Mouse (Mus musculus): ENCODE results near the gene 2410015M20Rik. TPM values are rescaled to one million over a fixed set of nuclear protein-coding genes. Genes with fewer than 3 reads are reported as not detected.
"Not testable (repeated sequence)": the region's sequence is repeated elsewhere in the genome, so short reads cannot be mapped to it uniquely, and the experiment has no call there.

Gene 2410015M20Rik
- total RNA-seq, 2 experiments from 2014 or later = 143 to 147 TPM

GRCm38 (mm10) chr17:56613893-56614292, 4.3 kb upstream of the 2410015M20Rik start:
- DNase-seq (ENCODE audit: low spot score in 2 of 2) = not testable (repeated sequence)

GRCm38 (mm10) chr17:56613236-56613844, 3.8 kb upstream of the 2410015M20Rik start, which contains the start of gene Rpl36:
TSS of gene Rpl36 (plus strand) at chr17:56613416.
- peak; percentile 95 to 99 for DNase-seq (ENCODE audit: low spot score in 2 of 2)

- DNase-seq (ENCODE audit: low spot score in 2 of 2) = not testable (repeated sequence)
These were observed 3.0 kb upstream of the 2410015M20Rik start for GRCm38 (mm10) chr17:56612565-56612939.

GRCm38 (mm10) chr17:56611861-56612564, 2.4 kb upstream of the 2410015M20Rik start:
- DNase-seq (ENCODE audit: low spot score in 2 of 2) = no peak

- DNase-seq (ENCODE audit: low spot score in 2 of 2) = no peak
These were observed 1.8 kb upstream of the 2410015M20Rik start for GRCm38 (mm10) chr17:56611323-56611722.

GRCm38 (mm10) chr17:56608699-56609098, 872 bp downstream of the 2410015M20Rik start:
- DNase-seq (ENCODE audit: low spot score in 2 of 2) = no peak

- DNase-seq (ENCODE audit: low spot score in 2 of 2) = no peak
These were observed 2.0 kb downstream of the 2410015M20Rik start for GRCm38 (mm10) chr17:56607521-56608062.

GRCm38 (mm10) chr17:56605431-56605830, 4.1 kb downstream of the 2410015M20Rik start:
- no peak for DNase-seq (ENCODE audit: low spot score in 2 of 2)

- no peak for DNase-seq (ENCODE audit: low spot score in 2 of 2)
These were observed 5.1 kb downstream of the 2410015M20Rik start for GRCm38 (mm10) chr17:56604422-56604821.

GRCm38 (mm10) chr17:56604070-56604380, 5.5 kb downstream of the 2410015M20Rik start:
- no peak for DNase-seq (ENCODE audit: low spot score in 2 of 2)

GRCm38 (mm10) chr17:56603186-56604069, 6.1 kb downstream of the 2410015M20Rik start:
- DNase-seq (ENCODE audit: low spot score in 2 of 2) = no peak

GRCm38 (mm10) chr17:56593527-56594271, 15.9 kb downstream of the 2410015M20Rik start:
- no peak for DNase-seq (ENCODE audit: low spot score in 2 of 2)

- DNase-seq (ENCODE audit: low spot score in 2 of 2) = no peak
These were observed 17.0 kb downstream of the 2410015M20Rik start for GRCm38 (mm10) chr17:56592553-56592952.

GRCm38 (mm10) chr17:56588921-56589320, 20.6 kb downstream of the 2410015M20Rik start:
- no peak for DNase-seq (ENCODE audit: low spot score in 2 of 2)

GRCm38 (mm10) chr17:56587773-56588172, 21.8 kb downstream of the 2410015M20Rik start:
- no peak for DNase-seq (ENCODE audit: low spot score in 2 of 2)

GRCm38 (mm10) chr17:56585171-56585821, 24.3 kb downstream of the 2410015M20Rik start:
- DNase-seq (ENCODE audit: low spot score in 2 of 2) = no peak

GRCm38 (mm10) chr17:56584257-56585130, 25.1 kb downstream of the 2410015M20Rik start, which contains the start of the genes Safb2 and Safb:
TSS of gene Safb2 (minus strand) at chr17:56584585.
TSS of gene Safb (plus strand) at chr17:56584825.
- peak; percentile 99 to 100 for DNase-seq (ENCODE audit: low spot score in 2 of 2)

GRCm38 (mm10) chr17:56583611-56584256, 25.8 kb downstream of the 2410015M20Rik start:
- DNase-seq (ENCODE audit: low spot score in 2 of 2) = no peak

GRCm38 (mm10) chr17:56583071-56583470, 26.5 kb downstream of the 2410015M20Rik start:
- DNase-seq (ENCODE audit: low spot score in 2 of 2) = no peak
